In the genomic region with DNA sequence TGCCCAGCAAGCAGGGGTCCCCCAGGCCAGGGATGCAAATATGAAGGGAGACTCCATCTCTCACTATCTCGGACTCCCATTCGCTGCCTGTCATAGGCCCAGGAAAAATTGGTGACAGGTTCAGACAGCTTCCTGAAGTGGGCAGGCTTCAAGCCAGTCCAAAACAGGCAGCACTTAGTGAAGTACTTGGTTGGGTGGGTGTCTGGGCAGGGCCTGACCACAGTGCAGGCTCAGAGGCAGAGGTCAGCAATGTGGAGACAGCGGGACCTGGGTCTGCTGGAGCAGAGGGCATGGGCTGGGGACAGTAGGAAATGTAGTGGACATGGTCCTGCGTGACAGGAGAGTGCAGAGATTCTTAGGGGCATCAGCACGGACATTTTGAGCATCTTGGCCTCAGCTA, we compare ENCODE assay signal across 9 mouse cellular contexts. TPM values are rescaled to one million over a fixed set of nuclear protein-coding genes. Genes with fewer than 3 reads are reported as not detected.
DNase-seq lines count a peak whose midpoint lies in the region; ATAC-seq and TF ChIP-seq lines count a peak whose summit lies in the region.
"Had no signal": no experiment of that assay in that cellular context is flagged by ENCODE, and none has a peak within 500 bp of the region (broad histone marks: within the 10 kb centered on the region; RNA-seq: fewer than 3 reads in every experiment).

No protein-coding gene starts in this region.

- H3K4me2 ChIP-seq in lung, embryonic 15.5 days: peak overlapping the region; percentile 92

- H3K9me3 ChIP-seq in hindbrain, embryonic 10.5 days: no peaks in the 10 kb centered on the region
- no peaks in the 10 kb centered on the region for H3K9me3 ChIP-seq in lung, embryonic 15.5 days

- H3K27me3 ChIP-seq in spleen, adult 2 months (ENCODE audit: control insufficient read depth, insufficient read depth, low read length): no peaks in the 10 kb centered on the region
- peaks cover 19% of the 10 kb centered on the region for H3K27me3 ChIP-seq in hindbrain, embryonic 10.5 days (ENCODE audit: insufficient read depth, poor library complexity, severe bottlenecking)
- no peaks in the 10 kb centered on the region for H3K27me3 ChIP-seq in lung, embryonic 15.5 days

- H3K4me3 ChIP-seq in spleen, adult 2 months (ENCODE audit: extremely low read depth, insufficient read depth, insufficient read length): peak overlapping the region; percentile 37; the same call in 1 of the 2 replicates
- H3K4me3 ChIP-seq in hindbrain, embryonic 10.5 days: peak overlapping the region; percentile 90
- H3K4me3 ChIP-seq in lung, embryonic 15.5 days: peak overlapping the region; percentile 87

- no peak for DNase-seq in spleen, adult 2 months (ENCODE audit: low read depth in 1 of 2, low spot score in 2 of 2)
- DNase-seq in spleen, postnatal 36 days (ENCODE audit: low spot score in 2 of 2): no peak
- DNase-seq in hindbrain, embryonic 10.5 days (ENCODE audit: low spot score): no peak
- no peak for DNase-seq in urinary bladder, postnatal 4 days (ENCODE audit: low spot score in 2 of 2)
- DNase-seq in natural killer cell, adult 2 months (ENCODE audit: low spot score in 2 of 2): no peak

- 67% methylated on average over 5 of the region's 5 CpGs for WGBS in spleen, adult 2 months
- WGBS in hindbrain, embryonic 10.5 days: 87% methylated on average over 5 of the region's 5 CpGs
- 61% methylated on average over 5 of the region's 5 CpGs for WGBS in lung, embryonic 15.5 days

- TF ChIP-seq CTCF in spleen, adult 2 months (IDR thresholded peaks at IDR 0.05; ENCODE audit: extremely low read depth, insufficient read depth, insufficient read length, insufficient replicate concordance): no peak

- TF ChIP-seq POLR2A in spleen, adult 2 months (IDR thresholded peaks at IDR 0.05; ENCODE audit: low read depth, low read length): no peak

- H3K9ac ChIP-seq in lung, embryonic 15.5 days: peak overlapping the region; percentile 95

- peaks cover 26% of the 10 kb centered on the region for H3K4me1 ChIP-seq in spleen, adult 2 months (ENCODE audit: control insufficient read depth, insufficient read depth, insufficient read length)
- H3K4me1 ChIP-seq in hindbrain, embryonic 10.5 days (replicated peaks): peaks cover 76% of the 10 kb centered on the region
- peaks cover 54% of the 10 kb centered on the region for H3K4me1 ChIP-seq in lung, embryonic 15.5 days

- H3K36me3 ChIP-seq in spleen, adult 2 months (ENCODE audit: control insufficient read depth, insufficient read depth, low read length): peaks cover 34% of the 10 kb centered on the region
- H3K36me3 ChIP-seq in hindbrain, embryonic 10.5 days: peaks cover 72% of the 10 kb centered on the region
- peaks cover 34% of the 10 kb centered on the region for H3K36me3 ChIP-seq in lung, embryonic 15.5 days

- no peak for ATAC-seq in lung, embryonic 15.5 days (ENCODE audit: borderline replicate concordance, extremely low read depth, low FRiP score, low TSS enrichment)
- no peak for ATAC-seq in megakaryocyte progenitor cell, adult 5-6 weeks (replicated peaks; ENCODE audit: poor library complexity)
- no peak for ATAC-seq in inflammation-experienced regulatory T-cells, adult 6 months

- peak overlapping the region; percentile 53 for H3K27ac ChIP-seq in spleen, adult 2 months (ENCODE audit: insufficient read depth, low read length)
- peak overlapping the region; percentile 68; the same call in 1 of the 2 replicates for H3K27ac ChIP-seq in hindbrain, embryonic 10.5 days
- peak overlapping the region; percentile 76 for H3K27ac ChIP-seq in lung, embryonic 15.5 days

RNA-seq across cellular contexts. Expression of a gene that starts 2.9 kb away (rescaled TPM):
- polyA plus RNA-seq in spleen, adult 2 months (2012; rRNA removed): 195 and 236 TPM in 2 replicates
- polyA plus RNA-seq in hindbrain, embryonic 10.5 days (2016; fragmentation: Nextera tagmentation; extraction: Ambion mirVana): 27.3 and 30.8 TPM in 2 replicates
- polyA plus RNA-seq in lung, embryonic 15.5 days (2015; fragmentation: Nextera tagmentation; extraction: Ambion mirVana): 18.2 and 20.9 TPM in 2 replicates
- 21.6 and 24.5 TPM in 2 replicates for total RNA-seq in megakaryocyte progenitor cell, adult 5-6 weeks (2015)
- total RNA-seq in megakaryocyte progenitor cell, adult 5-6 weeks (2017): 15.6 and 15.7 TPM in 2 replicates
- 10 to 100 TPM; 14.8 to 26.0 (median 21.1) TPM for polyA plus RNA-seq in inflammation-experienced regulatory T-cells, adult 6 months (2017; shearing (Covaris generic))

RNA-seq across cellular contexts. Expression of a gene that starts 3.1 kb away (rescaled TPM):
- 73.4 and 88.7 TPM in 2 replicates for polyA plus RNA-seq in spleen, adult 2 months (2012; rRNA removed)
- 34.1 and 35.1 TPM in 2 replicates for polyA plus RNA-seq in hindbrain, embryonic 10.5 days (2016; fragmentation: Nextera tagmentation; extraction: Ambion mirVana)
- polyA plus RNA-seq in lung, embryonic 15.5 days (2015; fragmentation: Nextera tagmentation; extraction: Ambion mirVana): 44.1 and 45.2 TPM in 2 replicates
- 13.0 and 16.1 TPM in 2 replicates for total RNA-seq in megakaryocyte progenitor cell, adult 5-6 weeks (2015)
- total RNA-seq in megakaryocyte progenitor cell, adult 5-6 weeks (2017): 19.2 and 22.9 TPM in 2 replicates
- polyA plus RNA-seq in inflammation-experienced regulatory T-cells, adult 6 months (2017; shearing (Covaris generic)): 1 to 10 TPM; 6.6 to 8.7 (median 7.8) TPM

RNA-seq across cellular contexts. Expression of a gene that starts 12.6 kb away (rescaled TPM):
- polyA plus RNA-seq in spleen, adult 2 months (2012; rRNA removed): 0.19 and 0.39 TPM in 2 replicates
- 0.16 and 0.21 TPM in 2 replicates for polyA plus RNA-seq in hindbrain, embryonic 10.5 days (2016; fragmentation: Nextera tagmentation; extraction: Ambion mirVana)
- 0.69 TPM in 1 of 2 replicates, not detected in the other for polyA plus RNA-seq in lung, embryonic 15.5 days (2015; fragmentation: Nextera tagmentation; extraction: Ambion mirVana)
- total RNA-seq in megakaryocyte progenitor cell, adult 5-6 weeks (2015): not detected in 2 replicates
- 0.14 TPM in 1 of 2 replicates, not detected in the other for total RNA-seq in megakaryocyte progenitor cell, adult 5-6 weeks (2017)
- polyA plus RNA-seq in inflammation-experienced regulatory T-cells, adult 6 months (2017; shearing (Covaris generic)): 1 to 10 TPM; 1.5 to 5.7 (median 2.6) TPM
- total RNA-seq: hematopoietic stem cell, adult 5-6 weeks had no signal

RNA-seq across cellular contexts. Expression of a gene that starts 28.1 kb away (rescaled TPM):
- 417 and 497 TPM in 2 replicates for polyA plus RNA-seq in spleen, adult 2 months (2012; rRNA removed)
- 27.5 and 27.6 TPM in 2 replicates for polyA plus RNA-seq in hindbrain, embryonic 10.5 days (2016; fragmentation: Nextera tagmentation; extraction: Ambion mirVana)
- 44.7 and 48.0 TPM in 2 replicates for polyA plus RNA-seq in lung, embryonic 15.5 days (2015; fragmentation: Nextera tagmentation; extraction: Ambion mirVana)
- 16.4 and 24.2 TPM in 2 replicates for total RNA-seq in megakaryocyte progenitor cell, adult 5-6 weeks (2015)
- 19.2 and 24.0 TPM in 2 replicates for total RNA-seq in megakaryocyte progenitor cell, adult 5-6 weeks (2017)
- polyA plus RNA-seq in inflammation-experienced regulatory T-cells, adult 6 months (2017; shearing (Covaris generic)): 10 to 100 TPM; 23.3 to 28.7 (median 25.0) TPM

RNA-seq across cellular contexts. Expression of a gene that starts 34.5 kb away (rescaled TPM):
- polyA plus RNA-seq in spleen, adult 2 months (2012; rRNA removed): 94.6 and 101 TPM in 2 replicates
- 9.7 and 10.1 TPM in 2 replicates for polyA plus RNA-seq in hindbrain, embryonic 10.5 days (2016; fragmentation: Nextera tagmentation; extraction: Ambion mirVana)
- polyA plus RNA-seq in lung, embryonic 15.5 days (2015; fragmentation: Nextera tagmentation; extraction: Ambion mirVana): 23.6 and 24.5 TPM in 2 replicates
- 7.9 and 8.1 TPM in 2 replicates for total RNA-seq in megakaryocyte progenitor cell, adult 5-6 weeks (2015)
- 27.2 and 30.3 TPM in 2 replicates for total RNA-seq in megakaryocyte progenitor cell, adult 5-6 weeks (2017)
- polyA plus RNA-seq in inflammation-experienced regulatory T-cells, adult 6 months (2017; shearing (Covaris generic)): 10 to 100 TPM; 12.5 to 43.4 (median 19.4) TPM

Comparison
In these comparisons a context has a peak if more than half of its experiments do, and no peak if none do; other contexts are left out.
1. H3K4me3 ChIP-seq: peak in every context shown above with its lines; median percentile 90 in hindbrain, embryonic 10.5 days; 87 in lung, embryonic 15.5 days; 37 in spleen, adult 2 months.